Mouse (Mus musculus) gastrocnemius, postnatal 10 days (tissue): ENCODE data around the gene Gramd1b. TPM values are rescaled to one million over a fixed set of nuclear protein-coding genes. Genes with fewer than 3 reads are reported as not detected.

Source experiments
- DNase-seq: peaks from one replicate; pipeline ENCODE4 v3.0.0; 2021; ENCODE audit warnings: mixed read lengths
- total RNA-seq, 2 experiments: library from RNA; stranded (reverse); gene quantifications; 2 replicates each; pipeline ENCODE4 v1.2.3; 2021

The Gramd1b gene
- total RNA-seq, 2 experiments from 2014 or later, result 15.6 to 20.4 TPM

DNA sequence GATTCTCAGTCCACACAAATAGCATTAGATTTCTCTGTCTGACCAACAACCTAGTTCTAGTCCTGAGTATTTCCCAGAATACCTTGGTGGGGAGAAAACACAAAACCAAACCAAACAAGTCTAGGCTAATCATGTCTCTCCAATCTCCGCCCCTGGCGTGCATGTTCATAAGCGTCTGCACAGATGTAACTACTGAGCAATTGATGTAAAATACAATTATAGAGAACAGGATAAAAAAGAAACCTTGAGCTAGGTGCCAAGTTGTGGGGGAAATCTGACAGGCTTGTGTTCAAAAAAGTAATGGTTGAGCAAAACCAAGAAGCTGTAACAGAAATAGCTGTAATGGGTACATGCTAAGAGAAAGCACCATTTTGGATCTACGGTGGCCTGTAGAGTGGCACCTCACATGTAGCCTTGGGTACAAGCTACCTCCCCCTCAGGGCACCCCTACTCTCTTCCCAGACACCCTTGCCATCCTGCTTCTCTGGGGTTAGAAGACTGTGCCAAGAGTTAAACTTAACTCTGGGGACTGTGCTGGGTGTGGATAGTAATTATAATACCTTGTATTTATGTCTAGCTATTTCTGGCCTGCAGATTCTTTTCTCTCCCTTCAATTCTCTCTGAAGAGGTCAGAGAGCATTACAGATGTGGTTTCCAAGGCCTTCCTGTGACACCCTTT lies 174.3 kb downstream of the Gramd1b start:
- DNase-seq, result no peak

DNA sequence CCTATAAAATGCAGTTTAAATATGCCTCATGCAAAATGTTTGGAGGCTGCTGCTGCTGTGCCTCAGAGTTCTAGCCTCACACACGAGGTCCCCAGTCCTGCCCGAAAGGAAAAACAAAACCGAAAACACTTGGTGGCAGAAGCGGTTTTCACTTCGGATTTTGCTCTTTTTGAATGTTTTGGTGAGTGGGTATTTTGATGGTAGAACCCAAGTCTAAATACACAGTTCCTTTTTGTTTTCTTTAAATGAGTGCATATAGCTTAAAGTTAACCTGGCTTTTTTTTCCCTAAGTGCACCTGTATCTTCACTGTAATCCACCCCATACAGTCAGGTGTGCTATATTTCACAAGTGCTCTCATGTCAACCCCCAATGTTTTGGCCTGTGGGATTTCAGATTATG lies 174.8 kb downstream of the Gramd1b start:
- DNase-seq, result no peak

- no peak for DNase-seq
Measured at GRCm38 (mm10) chr9:40355406-40355805, 175.8 kb downstream of the Gramd1b start.

DNA sequence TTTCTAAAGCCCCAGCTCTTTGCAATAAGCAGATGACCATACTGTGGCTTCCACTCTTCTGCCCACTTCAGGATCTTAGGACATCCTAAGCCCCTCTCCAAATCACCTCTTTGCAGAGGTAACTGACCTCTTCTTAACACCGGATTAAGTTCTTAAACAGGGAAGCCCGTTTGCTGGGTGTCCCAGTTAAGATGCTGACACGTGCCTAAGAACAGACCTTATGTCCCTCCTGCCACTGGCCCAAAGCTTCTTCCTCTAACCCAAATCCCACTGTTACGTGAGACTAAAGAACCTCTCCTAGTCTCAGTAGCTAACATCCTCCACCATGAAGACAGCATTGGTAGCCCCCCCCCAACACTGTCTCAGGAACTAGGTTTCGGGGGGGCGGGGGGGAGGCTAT lies 177.6 kb downstream of the Gramd1b start:
- DNase-seq, result no peak

DNA sequence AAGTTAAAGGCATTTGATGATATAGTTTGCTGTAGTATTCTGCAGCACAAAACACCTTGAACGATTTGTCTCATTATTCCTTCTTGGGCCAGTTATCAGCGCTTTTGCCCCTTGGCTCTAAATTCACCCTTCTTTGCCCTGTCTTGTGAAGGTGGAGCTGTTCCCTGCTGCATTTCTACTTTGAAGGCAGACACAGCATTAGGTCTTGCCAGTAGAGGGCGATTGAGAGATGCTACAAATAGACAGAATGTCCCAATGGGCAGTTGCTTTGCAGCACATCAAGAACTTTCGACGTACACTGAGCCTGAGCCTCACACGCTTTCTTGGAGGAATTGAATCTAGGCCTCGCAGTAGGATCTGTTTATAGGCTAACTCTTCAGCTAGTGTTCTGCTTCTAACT lies 180.5 kb downstream of the Gramd1b start:
- DNase-seq, result no peak

DNA sequence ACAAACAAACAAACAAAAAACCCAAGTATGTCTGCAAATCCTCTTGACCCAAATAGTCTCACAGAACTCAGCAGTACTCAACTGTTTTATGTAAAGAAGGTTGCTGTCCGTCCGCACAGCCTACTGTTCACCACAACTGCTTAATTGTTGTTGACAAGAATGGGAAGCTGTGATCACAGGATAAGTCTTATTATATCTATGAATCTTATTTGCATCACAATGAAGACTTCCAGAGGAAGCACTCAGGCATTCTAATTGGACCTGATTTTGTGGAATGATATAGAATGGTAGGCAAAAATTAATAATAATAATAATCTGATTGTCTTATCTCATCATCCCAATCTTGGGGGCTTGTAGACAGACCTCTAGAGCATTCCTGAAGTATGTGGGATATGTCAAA lies 181.1 kb downstream of the Gramd1b start:
- no peak for DNase-seq

- no peak for DNase-seq
Measured at GRCm38 (mm10) chr9:40349554-40349953, 181.6 kb downstream of the Gramd1b start.

DNA sequence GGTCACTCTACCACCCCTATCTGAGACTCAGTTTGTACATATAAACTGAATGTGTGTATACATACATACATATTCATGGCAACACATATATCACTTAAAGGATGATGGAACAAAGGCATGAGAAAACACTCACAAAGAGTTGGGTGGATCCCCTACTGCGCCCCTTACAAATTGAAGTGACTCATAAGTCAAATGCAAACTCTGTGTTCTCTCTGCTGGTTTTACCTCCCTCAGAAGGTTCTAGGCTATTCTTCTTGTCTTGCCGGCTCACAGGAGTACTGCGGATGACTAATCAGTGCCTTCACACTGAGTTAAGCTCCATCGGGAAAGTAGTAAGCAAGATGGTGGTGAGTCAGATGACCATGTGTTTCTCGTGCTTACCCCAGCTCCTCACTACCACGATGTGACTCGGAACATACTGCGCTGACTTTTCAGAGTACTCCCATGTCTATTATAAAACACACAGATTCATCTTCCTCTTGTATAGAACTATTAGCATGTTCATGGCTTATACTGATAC lies 182.4 kb downstream of the Gramd1b start:
- DNase-seq, result no peak

DNA sequence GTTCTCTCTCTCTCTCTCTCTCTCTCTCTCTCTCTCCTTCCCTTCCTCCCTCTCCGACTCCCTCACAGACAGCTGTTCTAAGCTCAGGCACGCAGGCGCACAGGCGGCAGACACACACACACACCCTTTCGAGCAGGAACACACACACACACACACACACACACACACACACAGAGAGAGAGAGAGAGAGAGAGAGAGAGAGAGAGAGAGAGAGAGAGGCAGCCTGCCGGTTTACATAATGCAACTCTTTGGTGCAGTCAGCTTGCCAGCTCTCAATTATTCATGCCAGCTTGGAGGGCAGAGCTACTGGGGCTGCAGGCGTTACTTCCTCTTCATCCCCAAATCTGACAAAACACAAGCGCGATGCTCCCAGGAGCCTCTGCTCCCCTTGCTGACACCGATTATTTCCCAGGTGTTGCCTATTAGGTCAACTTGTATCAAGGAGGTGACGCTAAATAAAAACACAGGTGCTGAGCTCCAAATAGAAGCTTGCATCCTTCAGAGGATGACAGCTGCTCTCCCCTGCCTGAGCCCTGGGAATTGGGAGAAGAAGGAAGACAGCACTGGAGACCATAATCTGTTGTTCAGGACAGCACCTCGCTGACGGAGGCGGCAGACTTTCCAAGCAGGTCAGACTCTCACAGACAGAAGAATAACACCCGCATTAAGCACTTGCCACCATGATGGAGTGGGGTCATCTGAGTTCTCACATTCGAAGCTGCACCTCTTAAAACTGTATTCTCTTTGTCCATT lies 184.8 kb downstream of the Gramd1b start:
- DNase-seq, result peak; percentile 51

- DNase-seq, result no peak
Measured at GRCm38 (mm10) chr9:40345493-40346231, 185.5 kb downstream of the Gramd1b start.

- no peak for DNase-seq
Measured at GRCm38 (mm10) chr9:40344801-40345492, 186.2 kb downstream of the Gramd1b start.

GRCm38 (mm10) chr9:40343828-40344227 lies 187.4 kb downstream of the Gramd1b start:
- DNase-seq, result no peak

GRCm38 (mm10) chr9:40343053-40343652 lies 188.0 kb downstream of the Gramd1b start:
- DNase-seq, result no peak

DNA sequence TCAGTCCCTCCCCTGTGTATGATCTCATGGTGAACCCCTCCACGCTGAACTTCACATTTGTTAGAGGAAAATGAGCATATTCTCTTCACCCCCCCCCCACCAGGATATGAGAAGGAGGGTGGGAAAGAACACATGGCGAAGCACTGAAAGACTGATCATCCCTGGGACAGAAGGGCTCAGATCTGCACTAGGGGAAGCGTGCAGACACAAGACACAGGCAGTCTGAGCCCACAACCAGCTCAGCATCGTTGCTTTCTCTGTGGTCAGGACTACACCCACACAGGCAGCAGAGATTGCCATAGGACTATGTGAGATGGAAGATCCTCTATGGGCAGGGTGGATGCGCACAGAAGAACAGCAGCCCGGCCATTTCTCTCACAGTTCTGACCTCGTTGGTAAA lies 189.1 kb downstream of the Gramd1b start:
- DNase-seq, result no peak

- no peak for DNase-seq
Measured at GRCm38 (mm10) chr9:40339578-40339977, 191.6 kb downstream of the Gramd1b start.

- DNase-seq, result no peak
Measured at GRCm38 (mm10) chr9:40337131-40337820, 193.9 kb downstream of the Gramd1b start.

DNA sequence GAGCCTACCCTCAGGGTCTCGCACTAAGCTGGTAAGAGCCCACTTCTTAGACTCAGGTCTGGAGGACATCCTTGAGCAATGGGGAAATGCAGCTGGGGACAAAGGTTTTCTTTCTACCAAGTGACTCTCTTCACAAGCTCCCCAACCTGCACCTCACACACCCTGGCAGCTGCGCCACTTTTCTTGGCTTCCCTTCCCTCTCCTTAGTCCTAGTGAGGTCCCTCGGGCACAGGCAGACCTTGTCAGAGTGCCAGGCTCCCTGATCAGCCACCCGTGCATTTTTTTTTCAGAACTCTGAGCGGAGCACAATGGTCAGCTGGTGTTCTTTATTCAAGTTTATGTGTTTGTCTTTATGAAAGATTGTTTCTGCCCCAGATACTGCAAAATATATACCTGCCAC lies 194.5 kb downstream of the Gramd1b start:
- no peak for DNase-seq

DNA sequence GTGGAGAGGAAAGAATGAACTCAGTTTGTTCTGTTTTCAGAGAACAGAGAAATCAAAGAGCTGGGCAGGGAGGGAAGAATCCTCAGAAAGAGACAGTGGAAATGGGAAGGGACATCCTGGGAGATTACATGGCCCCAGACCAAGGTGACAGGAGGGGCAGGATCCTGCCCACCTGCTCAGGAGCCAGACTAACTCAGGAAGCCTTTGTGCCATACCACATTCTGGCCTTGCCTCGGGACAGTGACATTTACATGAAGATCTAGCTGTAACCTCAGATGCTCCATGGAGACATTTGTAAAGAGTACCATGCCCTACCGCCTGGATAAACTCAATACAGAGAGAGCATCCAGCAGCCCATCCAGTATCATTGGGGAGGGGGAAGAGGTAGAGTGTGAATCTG lies 196.6 kb downstream of the Gramd1b start:
- DNase-seq, result no peak

GRCm38 (mm10) chr9:40333649-40334396 lies 197.4 kb downstream of the Gramd1b start:
- DNase-seq, result peak; percentile 85
